Mouse (Mus musculus) hindbrain, embryonic 10.5 days (tissue): ENCODE measurements around the gene BC005537. TPM values are rescaled to one million over a fixed set of nuclear protein-coding genes. Genes with fewer than 3 reads are reported as not detected.

Experiments used
- DNase-seq: peaks from one replicate; pipeline ENCODE4 v3.0.0-alpha.2; 2017; ENCODE audit warnings: low spot score
- H3K27ac ChIP-seq: fragments of 300-500 bp; sonication (generic); 2 replicates; pipeline ENCODE4 v1.5.1; 2016; ENCODE audit warnings: mild to moderate bottlenecking, moderate library complexity
- H3K27me3 ChIP-seq: fragments of 300-500 bp; sonication (generic); 2 replicates; pipeline ENCODE4 v1.6.1; 2016; ENCODE audit warnings: mild to moderate bottlenecking; ENCODE audit not compliant: poor library complexity, insufficient read depth, severe bottlenecking
- H3K36me3 ChIP-seq: fragments of 300-500 bp; sonication (generic); 2 replicates; pipeline ENCODE4 v1.6.1; 2016; ENCODE audit warnings: mild to moderate bottlenecking, moderate library complexity
- H3K4me1 ChIP-seq: fragments of 300-500 bp; sonication (generic); replicated peaks from 2 replicates; pipeline ENCODE4 v1.6.1; 2016; ENCODE audit warnings: mild to moderate bottlenecking
- H3K4me3 ChIP-seq: fragments of 300-500 bp; sonication (generic); 2 replicates; pipeline ENCODE4 v1.5.1; 2016; ENCODE audit warnings: mild to moderate bottlenecking, moderate library complexity
- H3K9me3 ChIP-seq: fragments of 300-500 bp; sonication (generic); 2 replicates; pipeline ENCODE4 v1.6.1; 2016; ENCODE audit warnings: mild to moderate bottlenecking, moderate library complexity
- WGBS: fragments of 180-500 bp; shearing (Covaris S2); methylation state at CpG from one replicate; pipeline ENCODE4 v1.1.7; 2016; 5-methylcytosine and 5-hydroxymethylcytosine counted together
- polyA plus RNA-seq: library from polyadenylated mRNA; unstranded; fragments of >200 nt; fragmentation: Nextera tagmentation; extraction: Ambion mirVana; gene quantifications from 2 replicates; pipeline ENCODE4 v1.2.1, GENCODE M21; 2016

Gene BC005537
- polyA plus RNA-seq, 1 experiment from 2014 or later, result 10.9 TPM

DNA sequence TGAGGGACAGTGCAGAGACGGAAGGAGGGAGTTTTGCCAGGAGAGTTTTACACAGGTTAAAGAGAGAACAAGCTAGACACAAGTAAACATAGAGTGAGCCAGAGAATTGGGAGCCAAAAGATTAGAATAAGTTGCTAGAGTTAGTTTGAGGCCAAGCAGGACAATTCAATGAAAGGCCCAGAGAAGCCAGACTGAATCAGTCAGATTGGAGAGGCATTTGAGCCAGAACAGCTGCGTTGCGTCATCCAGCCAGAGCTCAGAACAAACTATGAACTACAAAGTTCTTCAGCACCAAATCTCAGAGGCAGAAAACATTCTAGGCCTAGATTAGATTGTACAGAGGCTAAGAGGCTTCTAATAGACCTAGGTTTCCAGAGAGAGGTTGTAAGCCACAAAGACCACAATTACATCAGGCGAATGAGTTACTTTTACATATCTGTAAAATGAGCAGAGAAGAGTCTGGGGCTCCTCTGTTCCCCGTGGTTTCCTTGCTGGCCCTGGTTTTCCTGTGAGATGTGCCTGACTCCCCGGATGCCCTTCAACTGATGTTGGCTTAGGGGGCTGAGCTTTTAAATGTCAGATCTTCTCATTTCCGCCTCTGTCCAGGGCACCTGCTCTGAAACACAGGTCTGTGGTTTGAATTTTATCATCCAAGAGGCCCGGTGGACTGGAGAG, 22.6 kb upstream of the BC005537 start:
- no peak overlapping the region for H3K4me3 ChIP-seq
- H3K27me3 ChIP-seq, result no peaks in the 10 kb centered on the region
- H3K9me3 ChIP-seq, result no peaks in the 10 kb centered on the region
- WGBS, result 87% methylated on average over 8 of the region's 8 CpGs
- H3K27ac ChIP-seq, result no peak overlapping the region
- no peaks in the 10 kb centered on the region for H3K4me1 ChIP-seq
- no peaks in the 10 kb centered on the region for H3K36me3 ChIP-seq
- DNase-seq, result no peak

GRCm38 (mm10) chr13:24781916-24782315, 19.5 kb upstream of the BC005537 start:
- WGBS, result 90% methylated on average over 5 of the region's 5 CpGs
- no peaks in the 10 kb centered on the region for H3K27me3 ChIP-seq
- H3K4me1 ChIP-seq, result 0 out of 2 replicates have a peak, but pooled peaks cover 5% of the 10 kb centered on the region
- DNase-seq, result no peak
- no peak overlapping the region for H3K4me3 ChIP-seq
- no peak overlapping the region for H3K27ac ChIP-seq
- no peaks in the 10 kb centered on the region for H3K36me3 ChIP-seq
- H3K9me3 ChIP-seq, result no peaks in the 10 kb centered on the region

GRCm38 (mm10) chr13:24786014-24786490, 15.4 kb upstream of the BC005537 start:
- 0 out of 2 replicates have a peak, but pooled peaks cover 5% of the 10 kb centered on the region for H3K4me1 ChIP-seq
- DNase-seq, result no peak
- no peak overlapping the region for H3K27ac ChIP-seq
- no peaks in the 10 kb centered on the region for H3K27me3 ChIP-seq
- H3K9me3 ChIP-seq, result no peaks in the 10 kb centered on the region
- WGBS, result 49% methylated on average over 11 of the region's 11 CpGs
- H3K4me3 ChIP-seq, result no peak overlapping the region
- H3K36me3 ChIP-seq, result no peaks in the 10 kb centered on the region

GRCm38 (mm10) chr13:24787477-24787876, 14.0 kb upstream of the BC005537 start:
- no peak for DNase-seq
- WGBS, result 88% methylated on average over 5 of the region's 5 CpGs
- H3K4me1 ChIP-seq, result 0 out of 2 replicates have a peak, but pooled peaks cover 5% of the 10 kb centered on the region
- H3K4me3 ChIP-seq, result no peak overlapping the region
- no peaks in the 10 kb centered on the region for H3K9me3 ChIP-seq
- no peaks in the 10 kb centered on the region for H3K27me3 ChIP-seq
- H3K36me3 ChIP-seq, result no peaks in the 10 kb centered on the region
- H3K27ac ChIP-seq, result no peak overlapping the region

DNA sequence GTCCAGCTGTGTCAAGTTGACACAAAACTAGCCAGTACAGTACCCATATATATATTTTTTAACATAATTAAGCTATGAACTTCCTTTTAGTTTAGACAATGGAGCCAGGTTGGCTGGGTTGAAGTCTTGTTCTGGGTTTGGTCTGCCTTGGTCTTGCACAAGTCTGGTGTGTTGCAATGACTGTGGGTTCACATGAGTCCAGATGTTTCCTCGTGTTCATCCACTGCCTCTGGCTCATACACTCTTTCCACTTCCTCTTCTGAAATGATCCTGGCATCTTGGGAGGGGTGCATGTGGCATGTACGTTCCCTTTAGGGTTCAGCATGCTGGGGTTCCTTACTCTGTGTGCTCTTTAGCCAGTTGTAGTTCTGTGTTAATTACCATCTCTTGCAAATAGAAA, 10.1 kb upstream of the BC005537 start:
- 77% methylated on average over 2 of the region's 2 CpGs for WGBS
- Histone ChIP-seq H3K4me3 (no peak overlapping the region), H3K9me3 (no peaks in the 10 kb centered on the region), H3K36me3 (no peaks in the 10 kb centered on the region), H3K4me1 (0 out of 2 replicates have a peak, but pooled peaks cover 1% of the 10 kb centered on the region), H3K27ac (no peak overlapping the region), H3K27me3 (no peaks in the 10 kb centered on the region)
- no peak for DNase-seq

DNA sequence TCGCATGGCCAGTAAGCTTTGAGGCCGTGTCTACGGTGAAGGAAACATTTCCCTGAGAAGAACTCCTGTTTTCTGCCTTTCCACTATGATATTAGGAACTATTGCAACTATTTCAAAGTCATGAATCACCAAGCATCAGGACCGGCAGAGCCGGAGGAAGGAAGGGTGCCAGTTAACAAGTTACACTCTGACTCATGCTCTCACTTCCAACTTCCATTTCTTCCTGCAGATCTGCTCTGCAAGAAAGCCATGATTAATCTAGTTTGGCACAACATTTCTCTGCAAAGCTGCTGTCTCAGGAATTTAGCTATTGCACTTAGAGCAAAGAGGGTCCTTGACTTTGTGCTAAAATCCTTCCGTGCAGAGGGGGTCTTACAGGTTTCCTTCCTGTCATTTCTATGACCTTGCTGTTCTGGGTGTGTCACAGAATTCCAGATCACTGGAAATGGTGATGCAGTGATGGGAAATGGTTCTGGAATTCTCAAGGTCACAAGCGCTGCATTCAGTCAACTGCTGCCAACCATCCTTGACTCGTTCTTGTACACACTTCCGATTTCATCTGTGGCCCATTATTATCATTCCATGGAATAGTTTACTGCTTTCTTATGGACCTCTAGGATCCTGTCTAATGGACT, 8.9 kb upstream of the BC005537 start:
- H3K27me3 ChIP-seq, result no peaks in the 10 kb centered on the region
- DNase-seq, result no peak
- no peak overlapping the region for H3K27ac ChIP-seq
- H3K36me3 ChIP-seq, result no peaks in the 10 kb centered on the region
- H3K9me3 ChIP-seq, result no peaks in the 10 kb centered on the region
- no peaks in the 10 kb centered on the region for H3K4me1 ChIP-seq
- no peak overlapping the region for H3K4me3 ChIP-seq
- WGBS, result 90% methylated on average over 9 of the region's 9 CpGs

DNA sequence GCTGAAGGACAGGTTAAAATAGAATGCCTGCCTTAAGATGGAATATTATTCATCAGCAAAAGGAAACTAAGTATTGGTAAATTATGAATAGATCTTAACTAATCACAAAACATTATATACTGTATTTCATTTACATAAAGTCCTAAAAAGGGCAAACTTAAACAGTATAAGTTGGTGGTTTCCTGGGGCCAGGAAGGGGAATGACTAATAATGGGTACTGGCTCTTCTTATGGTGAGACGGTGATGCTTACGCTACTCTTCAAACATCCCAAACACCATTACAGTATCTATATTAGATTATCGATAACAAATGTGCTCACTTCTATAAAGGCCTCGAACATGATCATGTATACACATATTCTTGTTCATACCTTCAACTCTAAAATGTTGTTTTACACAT, 2.8 kb upstream of the BC005537 start:
- H3K4me3 ChIP-seq, result no peak overlapping the region
- no peak for DNase-seq
- H3K27me3 ChIP-seq, result no peaks in the 10 kb centered on the region
- no peak overlapping the region for H3K27ac ChIP-seq
- H3K9me3 ChIP-seq, result no peaks in the 10 kb centered on the region
- 97% methylated on average over 4 of the region's 4 CpGs for WGBS
- peaks cover 19% of the 10 kb centered on the region for H3K4me1 ChIP-seq
- no peaks in the 10 kb centered on the region for H3K36me3 ChIP-seq

DNA sequence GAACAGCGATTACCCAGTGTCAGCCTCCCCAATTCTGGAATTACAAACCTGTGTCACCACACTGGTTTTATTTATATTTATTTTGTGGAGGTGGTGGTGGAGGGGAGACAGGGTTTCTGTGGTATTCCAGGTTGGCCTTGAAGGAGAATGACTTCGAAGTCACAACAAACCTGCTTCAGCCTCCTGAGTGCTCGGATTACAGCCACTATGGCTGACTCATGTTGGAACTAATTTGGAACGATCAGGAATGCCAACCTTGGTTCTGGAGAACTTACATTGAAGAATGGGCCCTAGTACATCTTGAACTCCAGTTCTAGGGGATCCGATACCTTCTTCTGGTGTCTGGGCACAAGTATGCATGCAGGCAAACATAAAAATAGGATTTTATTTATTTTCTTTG, 2.1 kb upstream of the BC005537 start:
- Histone ChIP-seq H3K27me3 (no peaks in the 10 kb centered on the region), H3K4me1 (peaks cover 26% of the 10 kb centered on the region), H3K27ac (peak overlapping the region; percentile 99; the same call in 1 of the 2 replicates), H3K36me3 (no peaks in the 10 kb centered on the region), H3K9me3 (no peaks in the 10 kb centered on the region), H3K4me3 (peak overlapping the region; percentile 97)
- no peak for DNase-seq
- WGBS, result 75% methylated on average over 5 of the region's 5 CpGs

DNA sequence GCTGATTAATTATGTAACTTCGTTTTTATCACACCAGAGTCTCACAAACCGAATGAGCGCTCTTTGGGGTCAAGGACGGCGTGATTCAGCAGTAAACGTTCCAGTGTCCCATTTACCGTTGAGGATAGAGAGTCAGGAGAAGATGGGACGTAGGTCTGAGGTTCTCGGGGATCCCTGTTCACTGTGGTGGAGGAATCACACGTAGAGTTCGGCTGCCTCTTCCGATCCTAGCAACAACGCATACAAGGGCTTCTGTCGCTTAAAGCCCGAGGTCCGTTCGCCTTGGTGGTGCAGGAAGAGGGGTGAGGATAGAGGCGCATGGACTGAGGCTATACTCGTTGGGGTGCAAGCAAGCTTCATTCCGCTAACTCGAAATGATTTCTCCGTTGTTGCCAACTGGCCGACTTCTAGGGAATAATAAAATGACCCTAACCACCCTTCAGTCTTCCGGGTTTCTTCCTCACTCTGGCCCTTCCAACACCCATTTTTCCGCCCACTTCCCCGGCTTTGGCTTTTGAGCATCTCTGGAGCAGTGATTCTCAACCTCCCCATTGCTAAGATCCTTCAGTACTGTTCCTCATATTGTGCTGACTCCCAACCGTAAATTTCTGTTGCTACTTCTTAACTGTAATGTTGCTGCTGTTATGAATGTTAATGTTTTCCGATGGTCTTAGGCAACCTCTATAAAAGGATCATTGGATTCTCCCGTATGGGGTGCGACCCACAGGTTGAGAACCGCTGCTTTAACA, 1.4 kb upstream of the BC005537 start:
- peaks cover 33% of the 10 kb centered on the region for H3K4me1 ChIP-seq
- H3K36me3 ChIP-seq, result peaks cover 5% of the 10 kb centered on the region
- H3K27me3 ChIP-seq, result no peaks in the 10 kb centered on the region
- WGBS, result under 1% methylated on average over 31 of the region's 31 CpGs
- H3K9me3 ChIP-seq, result no peaks in the 10 kb centered on the region
- H3K27ac ChIP-seq, result peak overlapping the region; percentile 99
- DNase-seq, result peak; percentile 54
- H3K4me3 ChIP-seq, result peak overlapping the region; percentile 97

- WGBS, result under 1% methylated on average over 42 of the region's 42 CpGs
- peak overlapping the region; percentile 97 for H3K4me3 ChIP-seq
- peak overlapping the region; percentile 99 for H3K27ac ChIP-seq
- H3K9me3 ChIP-seq, result no peaks in the 10 kb centered on the region
- peak; percentile 98 for DNase-seq
- no peaks in the 10 kb centered on the region for H3K27me3 ChIP-seq
- peaks cover 12% of the 10 kb centered on the region for H3K36me3 ChIP-seq
- peaks cover 33% of the 10 kb centered on the region for H3K4me1 ChIP-seq
Observed at GRCm38 (mm10) chr13:24800674-24801307, 666 bp upstream of the BC005537 start.

GRCm38 (mm10) chr13:24802131-24802691, 754 bp downstream of the BC005537 start:
- Histone ChIP-seq H3K4me3 (peak overlapping the region; percentile 97), H3K27ac (peak overlapping the region; percentile 99), H3K4me1 (peaks cover 33% of the 10 kb centered on the region), H3K36me3 (peaks cover 26% of the 10 kb centered on the region), H3K9me3 (no peaks in the 10 kb centered on the region), H3K27me3 (no peaks in the 10 kb centered on the region)
- WGBS, result under 1% methylated on average over 26 of the region's 26 CpGs
- DNase-seq, result peak; percentile 24

DNA sequence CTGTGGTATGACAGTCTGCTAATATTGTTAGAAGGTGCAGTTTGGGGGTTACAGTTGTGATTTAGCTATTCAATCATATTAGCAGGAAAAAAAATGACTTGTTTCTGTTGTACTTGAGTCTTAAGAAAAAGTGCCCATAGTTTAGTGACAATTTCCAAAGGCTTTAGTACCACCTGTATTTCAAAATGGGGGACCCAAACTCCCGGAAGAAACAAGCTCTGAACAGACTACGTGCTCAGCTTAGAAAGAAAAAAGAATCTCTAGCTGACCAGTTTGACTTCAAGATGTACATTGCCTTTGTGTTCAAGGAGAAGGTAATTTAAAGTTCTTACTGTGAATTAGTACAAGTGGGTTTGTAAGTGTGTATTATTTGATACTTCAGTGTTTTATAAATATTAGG, 1.7 kb downstream of the BC005537 start:
- WGBS, result 44% methylated on average over 2 of the region's 2 CpGs
- no peaks in the 10 kb centered on the region for H3K9me3 ChIP-seq
- H3K4me1 ChIP-seq, result peaks cover 33% of the 10 kb centered on the region
- peaks cover 36% of the 10 kb centered on the region for H3K36me3 ChIP-seq
- H3K27ac ChIP-seq, result no peak overlapping the region
- peak overlapping the region; percentile 97 for H3K4me3 ChIP-seq
- no peaks in the 10 kb centered on the region for H3K27me3 ChIP-seq
- DNase-seq, result no peak
